Mouse (Mus musculus) adrenal gland, postnatal 10 days (tissue): ENCODE measurements around the gene Olfr175-ps1. TPM values are rescaled to one million over a fixed set of nuclear protein-coding genes. Genes with fewer than 3 reads are reported as not detected.

Experiments
- DNase-seq: peaks from one replicate; pipeline ENCODE4 v3.0.0; 2021; ENCODE audit warnings: mixed read lengths
- long read RNA-seq, 2 experiments: library from polyadenylated mRNA; stranded (forward); transcript quantifications; one replicate each; pipeline ENCODE4 v2.0.0; 2021
- total RNA-seq, 2 experiments: library from RNA; stranded (reverse); gene quantifications; 2 replicates each; pipeline ENCODE4 v1.2.3; 2021

Olfr175-ps1 gene
- not detected for total RNA-seq
- long read RNA-seq, experiment 1, result 0 reads
- long read RNA-seq, experiment 2, result 0 reads

DNA sequence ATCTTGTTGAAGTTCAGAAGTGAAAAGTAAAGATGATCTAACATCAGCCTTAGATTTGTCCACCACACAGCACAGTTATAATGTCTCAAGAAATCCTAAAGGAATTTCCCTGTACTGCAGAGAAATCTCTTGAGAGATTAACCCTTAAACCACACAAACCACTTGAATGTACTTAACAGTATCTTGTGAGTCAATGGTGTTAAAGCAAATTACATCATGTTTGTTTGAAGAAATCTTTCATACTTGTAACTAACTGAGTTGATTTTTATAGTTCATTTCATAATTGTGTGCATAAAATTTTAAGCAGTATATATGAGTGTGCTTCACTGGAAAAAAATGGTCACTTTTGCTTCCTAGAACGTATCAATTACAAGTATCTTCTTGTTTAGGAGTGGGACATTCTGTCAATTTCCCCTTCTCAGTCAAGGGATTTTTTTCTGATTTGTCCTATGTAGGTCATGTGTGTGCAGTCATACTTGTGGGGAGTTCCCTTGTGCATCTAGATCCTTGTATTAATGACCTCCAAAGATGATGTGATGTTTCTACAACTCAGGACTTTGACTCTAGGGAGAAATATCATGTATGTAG, at the start of gene Olfr175-ps1:
Gene Olfr175-ps1 (minus strand): TSS at position 51 of the 588 bp plus-strand sequence.
- DNase-seq, result no peak

- no peak for DNase-seq
These were observed 48.1 kb upstream of the Olfr175-ps1 start, which contains the start of gene Olfr177 for GRCm38 (mm10) chr16:58874668-58875067. Olfr177 (minus strand) TSS chr16:58874768.

- no peak for DNase-seq
These were observed 34.9 kb upstream of the Olfr175-ps1 start for GRCm38 (mm10) chr16:58861479-58861878.

GRCm38 (mm10) chr16:58860032-58860737, 33.6 kb upstream of the Olfr175-ps1 start:
- DNase-seq, result no peak

DNA sequence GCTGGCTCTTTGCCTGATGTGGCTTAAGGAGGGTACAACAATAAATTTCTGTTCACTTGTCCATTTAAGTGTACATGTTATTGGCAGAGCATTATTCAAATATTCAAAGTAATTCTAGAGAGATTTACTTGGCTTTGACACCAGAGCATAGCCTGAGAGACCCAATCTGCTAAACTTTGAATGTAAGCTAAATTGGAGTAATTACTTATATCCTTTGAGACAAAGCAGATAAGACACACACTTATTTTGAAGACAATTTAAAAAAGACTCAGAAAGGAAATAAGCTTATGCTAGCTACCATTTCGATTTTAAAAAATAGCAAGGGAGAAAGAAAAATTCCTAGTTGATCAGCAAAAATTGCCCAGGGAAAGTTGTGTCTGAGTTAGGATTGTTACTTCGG, 26.4 kb downstream of the Olfr175-ps1 start, which contains the start of gene Olfr173:
Gene Olfr173 (minus strand): TSS at position 101 of the 400 bp plus-strand sequence.
- DNase-seq, result no peak

Other genes with a start within 250 kb of the Olfr175-ps1 start
- not detected for gene Gm813, start 209.8 kb downstream of the Olfr175-ps1 start, total RNA-seq
- not detected for gene E330017A01Rik, start 188.0 kb downstream of the Olfr175-ps1 start, total RNA-seq
- 10 to 100 TPM; 33.6 to 36.4 TPM for gene Cpox, start 156.5 kb downstream of the Olfr175-ps1 start, total RNA-seq
- gene Gpr15, start 107.7 kb downstream of the Olfr175-ps1 start, total RNA-seq, result not detected
- gene Cldnd1, start 98.9 kb downstream of the Olfr175-ps1 start, total RNA-seq, result 10 to 100 TPM; 65.5 to 80.0 TPM
- not detected for gene Olfr172, start 63.6 kb downstream of the Olfr175-ps1 start, total RNA-seq
- not detected for gene Olfr173, start 26.5 kb downstream of the Olfr175-ps1 start, total RNA-seq
- not detected for gene Olfr177, start 48.0 kb upstream of the Olfr175-ps1 start, total RNA-seq
- not detected for gene Olfr178, start 65.3 kb upstream of the Olfr175-ps1 start, total RNA-seq
- not detected for gene Olfr181, start 102.0 kb upstream of the Olfr175-ps1 start, total RNA-seq
- gene Olfr180, start 102.6 kb upstream of the Olfr175-ps1 start, total RNA-seq, result not detected
- gene Olfr183, start 168.6 kb upstream of the Olfr175-ps1 start, total RNA-seq, result not detected
- not detected for gene Olfr186, start 203.5 kb upstream of the Olfr175-ps1 start, total RNA-seq
- not detected for gene Olfr187, start 213.0 kb upstream of the Olfr175-ps1 start, total RNA-seq